Mouse (Mus musculus) C2C12 (cell line): ENCODE results near the gene Fnbp1.

Experiments used
- CTCF ChIP-seq: IDR thresholded peaks from one replicate; pipeline ENCODE4 v1.5.1; 2011; ENCODE audit not compliant: control insufficient read depth, insufficient read depth, insufficient read length
- MAX ChIP-seq: IDR thresholded peaks from one replicate; pipeline ENCODE4 v1.6.1; 2011; ENCODE audit warnings: mild to moderate bottlenecking, control low read depth
- MYOG ChIP-seq: IDR thresholded peaks from one replicate; pipeline ENCODE4 v1.6.1; 2011; ENCODE audit not compliant: control insufficient read depth, insufficient read length; ENCODE audit errors: extremely low read depth

GRCm38 (mm10) chr2:31139991-31140771 lies 1.6 kb downstream of the Fnbp1 start:
- TF ChIP-seq CTCF (no peak), MYOG (no peak), MAX (no peak)
